Mouse (Mus musculus) limb, embryonic 12.5 days (tissue): ENCODE measurements around the gene Sugt1. TPM values are rescaled to one million over a fixed set of nuclear protein-coding genes. Genes with fewer than 3 reads are reported as not detected.

Experiments used
- ATAC-seq: fragments of 200-750 bp; cut with Nextera tagmentation; 2 replicates; pipeline ENCODE4 v1.8.0; 2017; ENCODE audit warnings: low read depth, moderate TSS enrichment; ENCODE audit not compliant: insufficient number of reproducible peaks, insufficient read depth, low FRiP score, low TSS enrichment
- H3K27ac ChIP-seq: fragments of 300-500 bp; sonication (generic); 2 replicates; pipeline ENCODE4 v1.5.1; 2016; ENCODE audit warnings: mild to moderate bottlenecking, moderate library complexity
- H3K27me3 ChIP-seq: fragments of 300-500 bp; sonication (generic); 2 replicates; pipeline ENCODE4 v1.6.1; 2016; ENCODE audit warnings: mild to moderate bottlenecking, moderate library complexity
- H3K36me3 ChIP-seq: fragments of 300-500 bp; sonication (generic); 2 replicates; pipeline ENCODE4 v1.6.1; 2016; ENCODE audit warnings: mild to moderate bottlenecking, moderate library complexity
- H3K4me1 ChIP-seq: fragments of 300-500 bp; sonication (generic); replicated peaks from 2 replicates; pipeline ENCODE4 v1.6.1; 2016
- H3K4me2 ChIP-seq: fragments of 300-500 bp; sonication (generic); 2 replicates; pipeline ENCODE4 v1.6.1; 2016; ENCODE audit warnings: mild to moderate bottlenecking, moderate library complexity
- H3K4me3 ChIP-seq: fragments of 300-500 bp; sonication (generic); replicated peaks from 2 replicates; pipeline ENCODE4 v1.5.1; 2016; ENCODE audit warnings: mild to moderate bottlenecking
- H3K9ac ChIP-seq: fragments of 300-500 bp; sonication (generic); replicated peaks from 2 replicates; pipeline ENCODE4 v1.6.1; 2016; ENCODE audit warnings: mild to moderate bottlenecking, moderate library complexity
- H3K9me3 ChIP-seq: fragments of 300-500 bp; sonication (generic); 2 replicates; pipeline ENCODE4 v1.6.1; 2016; ENCODE audit warnings: mild to moderate bottlenecking, moderate library complexity
- WGBS: fragments of 180-500 bp; shearing (Covaris S2); methylation state at CpG from one replicate; pipeline ENCODE4 v1.1.7; 2016; 5-methylcytosine and 5-hydroxymethylcytosine counted together
- polyA plus RNA-seq: library from polyadenylated mRNA; unstranded; fragments of >200 nt; fragmentation: Nextera tagmentation; extraction: Ambion mirVana; gene quantifications from 2 replicates; pipeline ENCODE4 v1.2.1, GENCODE M21; 2016

The Sugt1 gene
- polyA plus RNA-seq, 1 experiment from 2014 or later = 143 TPM

DNA sequence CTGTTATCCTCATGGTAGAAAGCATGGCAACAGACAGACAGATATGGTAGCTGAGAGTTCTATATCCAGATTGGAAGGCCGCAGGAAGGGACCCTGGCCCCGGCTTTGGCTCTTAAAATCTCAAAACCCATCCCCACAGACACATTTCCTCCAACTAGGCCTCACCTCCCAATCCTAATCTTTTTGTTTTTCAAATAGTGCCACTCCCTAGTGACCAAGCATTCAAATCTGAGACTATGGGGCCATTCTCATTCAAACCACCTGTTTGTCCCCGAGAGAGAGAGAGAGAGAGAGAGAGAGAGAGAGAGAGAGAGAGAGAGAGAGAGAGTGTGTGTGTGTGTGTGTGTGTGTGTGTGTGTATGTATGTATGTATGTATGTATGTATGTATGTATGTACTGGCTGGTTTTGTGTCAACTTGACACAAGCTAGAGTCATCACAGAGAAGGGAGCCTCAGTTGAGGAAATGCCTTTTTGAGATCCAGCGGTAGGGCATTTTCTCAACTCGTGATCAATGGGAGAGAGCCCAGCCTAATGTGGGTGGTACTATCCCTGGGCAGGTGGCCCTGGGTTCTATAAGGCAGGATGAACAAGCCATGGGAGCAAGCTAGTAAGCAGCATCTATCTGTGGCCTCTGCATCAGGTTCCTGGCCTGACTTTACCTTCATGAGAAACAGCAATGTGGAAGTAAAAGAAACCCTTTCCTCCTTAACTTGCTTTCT lies 3.8 kb upstream of the Sugt1 start:
- peaks cover 1% of the 10 kb centered on the region; the same call in 1 of the 2 replicates for H3K36me3 ChIP-seq
- WGBS = 85% methylated on average over 5 of the region's 5 CpGs
- no peaks in the 10 kb centered on the region for H3K27me3 ChIP-seq
- no peak overlapping the region for H3K4me3 ChIP-seq
- H3K4me2 ChIP-seq = no peak overlapping the region
- ATAC-seq = no peak
- no peaks in the 10 kb centered on the region for H3K9me3 ChIP-seq
- H3K27ac ChIP-seq = no peak overlapping the region
- H3K9ac ChIP-seq = no peak overlapping the region
- H3K4me1 ChIP-seq = peaks cover 8% of the 10 kb centered on the region

DNA sequence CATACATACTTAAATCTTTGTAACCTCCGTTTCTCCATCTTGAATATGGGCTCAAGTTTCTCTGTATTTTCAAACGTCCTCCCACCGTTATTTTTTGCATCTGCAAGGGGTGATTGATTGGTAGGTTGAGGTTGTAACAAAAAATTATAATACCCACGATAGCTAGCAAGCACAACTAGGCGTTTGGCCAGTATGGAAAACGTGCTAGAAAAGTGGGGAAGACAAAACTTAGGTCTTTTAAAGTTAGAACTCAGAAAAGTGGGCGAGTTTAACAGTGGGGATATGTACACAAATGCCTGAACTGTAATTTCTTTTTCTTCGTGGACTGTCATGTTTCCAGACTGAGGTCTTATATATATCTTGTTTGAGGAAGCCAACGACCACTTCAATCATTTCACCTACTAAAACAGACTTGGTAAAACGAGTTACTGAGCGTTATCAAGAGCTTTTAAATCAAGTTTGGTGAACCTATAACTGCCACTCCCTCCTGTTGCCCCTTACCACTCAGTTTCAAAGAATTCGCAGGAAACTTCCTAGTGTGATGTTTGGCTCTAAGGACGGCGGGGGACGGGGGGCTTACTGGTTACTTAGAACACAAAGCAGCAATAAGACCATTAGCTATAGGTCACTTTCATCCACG lies 872 bp upstream of the Sugt1 start:
- H3K4me3 ChIP-seq = peak overlapping the region; percentile 66
- peaks cover 5% of the 10 kb centered on the region; the same call in 1 of the 2 replicates for H3K36me3 ChIP-seq
- H3K27ac ChIP-seq = peak overlapping the region; percentile 95
- H3K9ac ChIP-seq = peak overlapping the region; percentile 73
- peak overlapping the region; percentile 79 for H3K4me2 ChIP-seq
- no peaks in the 10 kb centered on the region for H3K9me3 ChIP-seq
- WGBS = 37% methylated on average over 16 of the region's 16 CpGs
- peaks cover 21% of the 10 kb centered on the region for H3K4me1 ChIP-seq
- peak; percentile 8; the same call in 1 of the 2 replicates for ATAC-seq
- H3K27me3 ChIP-seq = no peaks in the 10 kb centered on the region

DNA sequence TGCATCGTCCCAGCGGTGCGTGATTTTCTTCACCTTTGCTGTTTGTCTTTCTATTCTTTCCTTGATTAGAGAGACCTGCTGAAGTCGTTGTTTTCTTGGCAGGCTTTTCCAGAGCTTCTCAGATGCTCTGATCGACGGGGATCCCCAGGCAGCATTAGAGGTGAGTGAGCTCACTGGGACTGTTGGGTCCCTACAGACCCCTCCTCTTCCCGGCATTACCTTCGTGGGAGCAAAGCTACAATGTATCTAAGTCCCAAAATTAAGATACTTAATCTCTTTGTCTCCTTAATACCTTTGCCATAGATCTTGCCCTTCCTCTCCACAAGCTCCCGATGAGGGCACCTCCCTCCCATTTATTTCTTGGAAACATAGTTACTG lies 350 bp downstream of the Sugt1 start:
- Histone ChIP-seq H3K4me3 (peak overlapping the region; percentile 66), H3K4me1 (peaks cover 21% of the 10 kb centered on the region), H3K9me3 (no peaks in the 10 kb centered on the region), H3K27me3 (no peaks in the 10 kb centered on the region), H3K27ac (peak overlapping the region; percentile 95), H3K36me3 (peaks cover 11% of the 10 kb centered on the region; the same call in 1 of the 2 replicates), H3K4me2 (peak overlapping the region; percentile 79), H3K9ac (peak overlapping the region; percentile 73)
- WGBS = 2% methylated on average over 9 of the region's 9 CpGs
- ATAC-seq = peak; percentile 17; the same call in 1 of the 2 replicates

DNA sequence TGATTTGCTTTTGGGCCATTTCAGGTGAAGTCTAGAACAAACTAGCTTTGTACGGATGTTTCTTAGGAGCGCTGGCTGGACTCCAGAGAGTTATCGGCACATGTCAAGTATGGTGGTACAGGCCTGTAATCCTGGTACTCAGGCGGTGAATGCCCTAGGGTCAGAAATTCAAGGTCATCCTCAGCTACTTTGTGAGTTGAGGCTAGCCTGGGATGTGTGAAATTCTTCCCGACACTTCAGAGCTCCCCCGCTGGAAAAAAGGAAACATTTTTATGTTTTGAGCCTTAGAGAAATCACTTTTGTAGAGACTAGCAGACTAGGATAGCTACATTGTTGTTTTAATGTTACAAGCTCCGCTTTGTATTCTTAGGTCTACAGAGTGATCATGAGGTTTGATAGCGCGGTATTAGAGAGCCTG lies 1.1 kb downstream of the Sugt1 start:
- Histone ChIP-seq H3K4me2 (peak overlapping the region; percentile 79), H3K4me3 (peak overlapping the region; percentile 66), H3K9ac (peak overlapping the region; percentile 73; the same call in 1 of the 2 replicates), H3K27ac (no peak overlapping the region), H3K9me3 (no peaks in the 10 kb centered on the region), H3K4me1 (peaks cover 21% of the 10 kb centered on the region), H3K27me3 (no peaks in the 10 kb centered on the region), H3K36me3 (peaks cover 11% of the 10 kb centered on the region; the same call in 1 of the 2 replicates)
- 92% methylated on average over 9 of the region's 9 CpGs for WGBS
- ATAC-seq = no peak

DNA sequence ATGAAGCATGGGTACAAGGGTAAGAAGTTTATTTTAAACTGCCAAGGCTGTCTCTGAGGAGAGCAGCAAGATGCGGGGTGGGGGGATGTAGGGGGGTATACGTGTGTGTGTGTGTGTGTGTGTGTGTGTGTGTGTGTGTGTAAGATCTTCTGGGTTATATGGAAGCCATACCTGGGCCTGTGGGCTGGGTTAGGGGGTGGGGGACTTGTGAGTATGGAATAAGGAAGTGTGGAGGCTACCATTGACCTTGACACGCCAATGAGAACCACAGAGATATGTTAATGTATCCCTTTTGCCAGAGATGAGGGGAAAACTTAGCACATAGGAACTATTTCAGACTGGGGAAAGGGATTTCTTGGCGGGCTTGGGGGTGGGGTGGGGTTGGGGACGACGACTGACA lies 1.9 kb downstream of the Sugt1 start:
- Histone ChIP-seq H3K4me3 (no peak overlapping the region), H3K9me3 (no peaks in the 10 kb centered on the region), H3K27me3 (no peaks in the 10 kb centered on the region), H3K4me1 (peaks cover 21% of the 10 kb centered on the region), H3K4me2 (0 out of 2 replicates have a peak overlapping the region, but pooled peaks have one; percentile 79), H3K27ac (no peak overlapping the region), H3K36me3 (peaks cover 19% of the 10 kb centered on the region), H3K9ac (no peak overlapping the region)
- no peak for ATAC-seq
- WGBS = 94% methylated on average over 6 of the region's 6 CpGs

DNA sequence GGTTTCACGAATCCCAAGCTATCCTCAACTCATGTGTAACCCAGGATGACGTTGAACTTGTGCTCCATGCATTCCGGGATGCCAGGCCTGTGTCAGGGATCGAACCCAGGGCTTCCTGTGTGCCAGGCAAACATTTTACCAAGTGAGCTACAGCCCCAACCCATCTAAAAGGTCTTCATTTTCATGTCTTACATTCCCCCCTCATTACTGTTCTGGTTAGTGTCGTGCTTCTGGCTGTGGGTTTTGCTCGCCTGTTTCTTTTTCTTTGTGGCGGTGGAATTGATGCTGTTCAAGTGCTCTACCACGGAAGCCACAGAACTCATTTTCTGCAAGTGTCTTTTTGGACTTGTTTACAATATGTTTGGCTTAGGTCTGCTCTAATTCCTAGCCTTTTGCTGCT lies 3.4 kb downstream of the Sugt1 start:
- no peaks in the 10 kb centered on the region for H3K27me3 ChIP-seq
- H3K4me3 ChIP-seq = no peak overlapping the region
- no peak overlapping the region for H3K9ac ChIP-seq
- no peaks in the 10 kb centered on the region for H3K9me3 ChIP-seq
- H3K4me1 ChIP-seq = peaks cover 21% of the 10 kb centered on the region
- peaks cover 34% of the 10 kb centered on the region for H3K36me3 ChIP-seq
- no peak overlapping the region for H3K4me2 ChIP-seq
- 94% methylated on average over 8 of the region's 8 CpGs for WGBS
- H3K27ac ChIP-seq = no peak overlapping the region
- ATAC-seq = no peak

DNA sequence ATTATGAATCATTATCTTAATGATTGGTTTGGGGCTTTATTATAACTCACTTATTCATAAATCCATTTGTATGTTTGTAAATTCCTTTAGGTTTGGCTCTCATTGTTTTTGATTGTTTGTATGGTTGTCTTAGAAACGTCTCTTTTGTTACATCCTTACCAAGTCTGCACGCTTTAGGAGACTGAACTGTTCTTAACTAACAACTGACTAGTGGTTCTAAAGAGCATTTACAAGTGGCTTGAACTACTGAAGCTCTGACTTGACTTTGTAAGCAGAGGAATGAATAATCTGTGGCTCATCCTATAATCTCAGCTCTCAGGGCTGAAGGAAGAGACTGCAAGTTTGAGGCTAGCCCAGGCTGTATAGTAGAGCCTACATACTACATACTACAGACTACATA lies 4.1 kb downstream of the Sugt1 start:
- no peaks in the 10 kb centered on the region for H3K9me3 ChIP-seq
- H3K36me3 ChIP-seq = peaks cover 41% of the 10 kb centered on the region
- peaks cover 19% of the 10 kb centered on the region for H3K4me1 ChIP-seq
- H3K9ac ChIP-seq = no peak overlapping the region
- ATAC-seq = no peak
- no peak overlapping the region for H3K27ac ChIP-seq
- H3K4me3 ChIP-seq = no peak overlapping the region
- no peak overlapping the region for H3K4me2 ChIP-seq
- WGBS = 87% methylated on average over 2 of the region's 2 CpGs
- no peaks in the 10 kb centered on the region for H3K27me3 ChIP-seq

DNA sequence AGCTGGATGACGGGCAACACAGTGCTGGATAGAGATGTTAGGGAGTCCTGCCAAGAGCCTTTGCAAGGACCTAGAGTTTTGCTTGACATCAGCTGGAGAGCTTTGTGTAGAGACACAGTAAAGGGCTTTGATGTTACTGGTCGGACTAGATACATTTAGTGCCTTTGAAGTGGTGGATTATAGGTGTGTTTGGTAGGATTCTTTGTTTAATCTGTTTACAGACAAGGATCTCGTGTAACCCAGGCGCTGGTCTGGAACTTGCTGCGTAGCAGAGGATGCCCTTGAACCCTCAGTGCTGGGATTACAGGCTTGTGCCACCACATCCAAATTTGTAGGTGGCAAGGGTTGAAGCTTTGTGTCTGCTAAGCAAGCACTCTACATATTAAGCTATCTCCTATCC lies 6.6 kb downstream of the Sugt1 start:
- H3K9me3 ChIP-seq = no peaks in the 10 kb centered on the region
- no peak for ATAC-seq
- H3K36me3 ChIP-seq = peaks cover 60% of the 10 kb centered on the region
- H3K27ac ChIP-seq = no peak overlapping the region
- no peak overlapping the region for H3K9ac ChIP-seq
- WGBS = 94% methylated on average over 5 of the region's 5 CpGs
- H3K27me3 ChIP-seq = no peaks in the 10 kb centered on the region
- no peak overlapping the region for H3K4me2 ChIP-seq
- H3K4me1 ChIP-seq = peaks cover 10% of the 10 kb centered on the region
- no peak overlapping the region for H3K4me3 ChIP-seq

DNA sequence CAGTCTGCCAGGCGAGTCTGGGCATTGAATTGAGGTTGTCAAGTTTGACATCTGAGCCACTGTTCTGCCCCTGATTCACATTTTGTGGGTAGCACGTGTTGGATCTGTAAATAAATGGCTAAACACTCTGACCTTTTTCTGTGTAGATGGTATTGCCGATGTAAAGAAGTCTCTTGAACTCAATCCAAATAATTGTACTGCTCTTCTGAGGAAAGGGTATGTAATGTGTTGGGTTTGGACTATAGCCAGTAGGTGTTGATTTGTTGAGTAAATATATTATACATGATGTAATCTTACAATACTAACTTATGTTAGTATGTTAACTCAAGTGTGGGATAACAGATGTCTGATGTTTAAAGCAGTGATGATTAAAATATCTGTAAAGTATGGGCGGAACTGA lies 9.1 kb downstream of the Sugt1 start:
- no peak overlapping the region for H3K4me3 ChIP-seq
- peaks cover 80% of the 10 kb centered on the region for H3K36me3 ChIP-seq
- 84% methylated on average over 4 of the region's 4 CpGs for WGBS
- ATAC-seq = no peak
- no peaks in the 10 kb centered on the region for H3K4me1 ChIP-seq
- no peak overlapping the region for H3K9ac ChIP-seq
- H3K27ac ChIP-seq = no peak overlapping the region
- H3K4me2 ChIP-seq = no peak overlapping the region
- no peaks in the 10 kb centered on the region for H3K9me3 ChIP-seq
- no peaks in the 10 kb centered on the region for H3K27me3 ChIP-seq

DNA sequence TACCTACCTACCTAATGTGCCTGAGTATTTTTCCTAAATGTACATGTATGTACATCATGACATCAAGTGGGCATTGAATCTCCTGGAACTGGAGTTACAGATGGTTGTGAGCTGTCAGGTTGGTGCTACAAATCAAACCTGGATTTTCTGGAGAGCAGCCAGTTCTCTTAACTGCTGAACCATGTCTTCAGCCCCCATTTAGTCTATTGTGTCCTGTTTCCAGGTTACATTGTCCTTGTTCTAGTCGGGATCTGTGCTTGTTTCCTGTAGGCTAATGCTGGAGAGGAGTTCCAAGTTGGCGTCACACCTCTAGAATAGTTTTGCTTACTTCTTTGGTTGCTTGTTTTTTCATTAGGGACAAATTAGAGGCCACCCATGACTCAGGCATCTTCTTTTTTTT lies 18.4 kb downstream of the Sugt1 start:
- Histone ChIP-seq H3K27me3 (no peaks in the 10 kb centered on the region), H3K27ac (no peak overlapping the region), H3K9ac (no peak overlapping the region), H3K4me2 (no peak overlapping the region), H3K4me3 (no peak overlapping the region), H3K9me3 (no peaks in the 10 kb centered on the region), H3K4me1 (no peaks in the 10 kb centered on the region), H3K36me3 (peaks cover 83% of the 10 kb centered on the region)
- no peak for ATAC-seq
- 90% methylated on average over 2 of the region's 2 CpGs for WGBS

DNA sequence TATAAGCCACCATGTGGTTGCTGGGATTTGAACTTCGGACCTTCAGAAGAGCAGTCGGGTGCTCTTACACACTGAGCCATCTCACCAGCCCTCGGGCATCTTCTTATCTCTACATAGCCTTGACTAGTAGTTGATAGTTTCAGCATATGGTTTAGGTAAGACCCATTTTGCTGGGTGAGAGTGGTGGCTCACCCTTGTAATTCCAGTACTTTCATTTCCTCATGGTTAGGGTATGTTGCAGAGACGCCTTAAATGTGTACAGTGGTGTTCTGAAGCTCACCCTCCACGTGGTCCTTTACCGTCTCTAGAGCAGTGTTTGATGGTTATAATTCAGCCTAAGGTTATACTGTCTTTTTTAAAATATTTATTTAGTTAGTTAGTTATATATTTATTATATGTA lies 18.9 kb downstream of the Sugt1 start:
- 94% methylated on average over 6 of the region's 6 CpGs for WGBS
- Histone ChIP-seq H3K36me3 (peaks cover 83% of the 10 kb centered on the region), H3K27me3 (no peaks in the 10 kb centered on the region)

More for the DNA sequence above, 18.9 kb downstream of the Sugt1 start:
- Histone ChIP-seq H3K27ac (no peak overlapping the region), H3K9ac (no peak overlapping the region), H3K4me1 (no peaks in the 10 kb centered on the region), H3K4me3 (no peak overlapping the region), H3K9me3 (no peaks in the 10 kb centered on the region), H3K4me2 (no peak overlapping the region)
- ATAC-seq = no peak
